In the genomic region with DNA sequence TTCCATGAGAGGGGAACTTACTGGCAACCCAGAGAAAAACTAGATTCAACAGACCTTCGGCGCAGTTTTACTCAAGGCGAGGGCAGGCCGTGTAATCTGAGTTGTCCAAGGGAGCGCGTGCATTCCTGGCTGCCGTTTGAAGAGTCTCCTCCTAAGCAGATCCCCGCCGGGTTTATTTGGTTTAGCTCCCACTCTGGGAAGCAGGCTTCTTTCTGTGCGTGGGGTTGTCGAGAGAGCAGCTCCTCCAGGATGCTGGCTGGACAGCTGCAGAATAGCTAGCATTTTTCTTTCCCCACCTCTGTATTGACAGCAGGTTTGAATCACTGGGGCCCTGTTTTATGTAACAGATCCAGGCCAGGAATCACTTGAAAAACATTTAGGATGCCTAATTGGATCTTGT, we compare ENCODE assay signal across 8 mouse cellular contexts.
DNase-seq lines count a peak whose midpoint lies in the region; ATAC-seq and TF ChIP-seq lines count a peak whose summit lies in the region.
"Had no signal": no experiment of that assay in that cellular context is flagged by ENCODE, and none has a peak within 500 bp of the region (broad histone marks: within the 10 kb centered on the region; RNA-seq: fewer than 3 reads in every experiment).

No protein-coding gene starts in this region.

- TF ChIP-seq EP300 in heart, postnatal 0 days (IDR thresholded peaks at IDR 0.05; ENCODE audit: low read depth), result no peak

- H3K9me3 ChIP-seq in embryonic facial prominence, embryonic 11.5 days (replicated peaks; ENCODE audit: control insufficient read depth, low read length), result no peaks in the 10 kb centered on the region
- no peaks in the 10 kb centered on the region for H3K9me3 ChIP-seq in heart, postnatal 0 days (replicated peaks; ENCODE audit: control insufficient read depth, low read length)
- H3K9me3 ChIP-seq: hindbrain, embryonic 15.5 days had no signal

- peak; percentile 27 for DNase-seq in kidney, postnatal 10 days
- DNase-seq in kidney, adult 9 months, result no peak
- peak; percentile 83 for DNase-seq in embryonic facial prominence, embryonic 11.5 days (ENCODE audit: low spot score)
- no peak for DNase-seq in heart, postnatal 0 days (ENCODE audit: low spot score)
- peak; percentile 69 for DNase-seq in mesoderm, embryonic 11.5 days (ENCODE audit: low read depth, low spot score)
- no peak for DNase-seq in spleen, postnatal 4 days (ENCODE audit: low spot score in 2 of 2)
- no peak for DNase-seq in urinary bladder, adult 2 months (ENCODE audit: low spot score)

- H3K4me3 ChIP-seq in embryonic facial prominence, embryonic 11.5 days (ENCODE audit: low read depth, low read length), result no peak overlapping the region
- H3K4me3 ChIP-seq in heart, postnatal 0 days (ENCODE audit: low read depth, low read length), result no peak overlapping the region
- H3K4me3 ChIP-seq: hindbrain, embryonic 15.5 days had no signal

- 17% methylated on average over 11 of the region's 11 CpGs for WGBS in embryonic facial prominence, embryonic 11.5 days
- 28% methylated on average over 11 of the region's 11 CpGs for WGBS in heart, postnatal 0 days

- no peak overlapping the region for H3K9ac ChIP-seq in embryonic facial prominence, embryonic 11.5 days (replicated peaks; ENCODE audit: low read length)
- no peak overlapping the region for H3K9ac ChIP-seq in heart, postnatal 0 days (replicated peaks; ENCODE audit: low read depth, low read length)
- H3K9ac ChIP-seq: hindbrain, embryonic 15.5 days had no signal

- no peak for TF ChIP-seq CTCF in heart, postnatal 0 days (IDR thresholded peaks at IDR 0.05; ENCODE audit: low read depth)

- H3K36me3 ChIP-seq in embryonic facial prominence, embryonic 11.5 days (replicated peaks; ENCODE audit: control insufficient read depth, insufficient read depth, low read depth, low read length), result no peaks in the 10 kb centered on the region
- H3K36me3 ChIP-seq in heart, postnatal 0 days (replicated peaks; ENCODE audit: control insufficient read depth, insufficient read depth, low read length), result 0 out of 2 replicates have a peak, but pooled peaks cover 7% of the 10 kb centered on the region
- H3K36me3 ChIP-seq: hindbrain, embryonic 15.5 days had no signal

- 0 out of 2 replicates have a peak, but pooled peaks cover 2% of the 10 kb centered on the region for H3K4me1 ChIP-seq in embryonic facial prominence, embryonic 11.5 days (ENCODE audit: control insufficient read depth, insufficient read depth, low read length)
- peaks cover 6% of the 10 kb centered on the region; the same call in 1 of the 2 replicates for H3K4me1 ChIP-seq in heart, postnatal 0 days (ENCODE audit: control insufficient read depth, insufficient read depth)

- peak; percentile 36; the same call in 1 of the 2 replicates for ATAC-seq in embryonic facial prominence, embryonic 11.5 days (replicated peaks; ENCODE audit: insufficient number of reproducible peaks, low FRiP score, low TSS enrichment, low read depth)
- no peak for ATAC-seq in heart, postnatal 0 days (ENCODE audit: insufficient read depth, low read depth)

- H3K4me2 ChIP-seq in embryonic facial prominence, embryonic 11.5 days (ENCODE audit: low read depth, low read length), result no peak overlapping the region
- H3K4me2 ChIP-seq in heart, postnatal 0 days (ENCODE audit: low read depth, low read length), result no peak overlapping the region
- H3K4me2 ChIP-seq: hindbrain, embryonic 15.5 days had no signal

- peak overlapping the region; percentile 54 for H3K27ac ChIP-seq in embryonic facial prominence, embryonic 11.5 days (replicated peaks; ENCODE audit: low read depth, low read length)
- peak overlapping the region; percentile 17; the same call in 1 of the 2 replicates for H3K27ac ChIP-seq in heart, postnatal 0 days (ENCODE audit: low read depth)
- H3K27ac ChIP-seq: hindbrain, embryonic 15.5 days had no signal

- no peaks in the 10 kb centered on the region for H3K27me3 ChIP-seq in embryonic facial prominence, embryonic 11.5 days (ENCODE audit: control insufficient read depth, insufficient read depth, low read length)
- H3K27me3 ChIP-seq in heart, postnatal 0 days (ENCODE audit: control insufficient read depth, insufficient read depth, low read length), result no peaks in the 10 kb centered on the region
- H3K27me3 ChIP-seq: hindbrain, embryonic 15.5 days had no signal

Comparison
In these comparisons a context has a peak if more than half of its experiments do, and no peak if none do; other contexts are left out.
1. DNase-seq: peak in kidney, postnatal 10 days (single experiment), embryonic facial prominence, embryonic 11.5 days (single experiment) and mesoderm, embryonic 11.5 days (single experiment); none in kidney, adult 9 months (single experiment), heart, postnatal 0 days (single experiment), spleen, postnatal 4 days (0 of 2) and urinary bladder, adult 2 months (single experiment).